Mouse (Mus musculus): ENCODE results near the gene Olfr1330.
"Not testable (repeated sequence)": the region's sequence is repeated elsewhere in the genome, so short reads cannot be mapped to it uniquely, and the experiment has no call there.

Olfr1330 gene

DNA sequence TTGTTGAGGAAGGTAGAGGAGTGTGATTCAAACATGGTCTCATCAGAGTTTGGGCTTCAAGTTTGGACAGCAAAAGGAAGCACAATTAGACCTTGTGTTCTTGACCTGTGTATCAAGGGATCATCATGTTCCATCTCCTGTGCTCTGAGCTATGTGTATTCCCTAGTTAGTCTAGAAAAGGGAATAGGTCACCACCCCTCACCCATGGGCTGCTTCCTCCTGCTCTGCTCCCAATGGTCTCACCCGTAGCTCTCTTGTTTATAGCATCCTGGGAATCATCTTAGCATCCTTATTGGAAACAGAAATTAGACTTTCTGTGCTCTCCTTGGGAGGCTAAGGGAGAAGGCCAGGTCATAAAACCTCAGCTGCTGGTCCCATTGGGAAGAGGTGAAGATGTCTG lies at the start of gene Olfr1330:
Olfr1330 (plus strand) TSS at position 301 of the 400 bp plus-strand sequence.
- no peak for DNase-seq

DNA sequence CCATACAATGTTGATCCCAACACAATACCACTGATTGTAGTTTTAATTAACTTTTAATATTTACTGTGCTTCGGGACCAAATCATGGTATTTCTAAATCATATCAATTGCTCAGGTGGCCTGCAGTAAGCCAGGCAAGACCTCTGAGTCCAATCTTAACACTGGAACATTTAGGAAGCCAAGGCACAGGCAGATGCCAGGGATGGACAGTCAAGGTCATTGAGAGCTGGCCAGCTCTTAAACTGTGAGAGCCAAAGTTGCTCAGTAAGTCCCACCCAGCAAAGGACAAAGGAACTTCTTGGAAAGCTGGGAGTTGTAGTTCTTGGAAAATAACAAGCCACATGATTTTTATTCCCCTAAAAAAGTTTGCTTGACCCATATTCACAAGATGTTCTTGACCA lies 26.6 kb upstream of the Olfr1330 start:
- no peak for DNase-seq

DNA sequence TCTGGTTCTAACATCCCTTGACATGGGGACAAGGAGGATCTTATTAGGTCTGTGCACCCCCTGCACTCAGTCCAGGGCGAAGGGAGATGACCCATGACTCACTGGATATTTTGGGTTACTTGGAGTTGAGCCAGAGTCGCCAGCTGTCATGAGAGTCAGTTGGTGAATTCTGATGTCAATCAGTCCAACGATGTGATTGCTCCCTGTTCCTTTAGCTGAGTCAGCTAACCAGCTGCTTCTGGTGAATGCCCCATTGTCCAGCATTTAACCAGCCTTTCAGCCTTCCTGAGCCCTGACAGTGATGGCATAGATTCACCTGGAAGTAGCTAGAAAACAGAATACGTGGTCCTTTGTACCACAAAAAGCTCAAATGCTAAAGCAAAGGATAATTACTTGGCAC lies 25.7 kb upstream of the Olfr1330 start:
- peak; percentile 5 for DNase-seq

DNA sequence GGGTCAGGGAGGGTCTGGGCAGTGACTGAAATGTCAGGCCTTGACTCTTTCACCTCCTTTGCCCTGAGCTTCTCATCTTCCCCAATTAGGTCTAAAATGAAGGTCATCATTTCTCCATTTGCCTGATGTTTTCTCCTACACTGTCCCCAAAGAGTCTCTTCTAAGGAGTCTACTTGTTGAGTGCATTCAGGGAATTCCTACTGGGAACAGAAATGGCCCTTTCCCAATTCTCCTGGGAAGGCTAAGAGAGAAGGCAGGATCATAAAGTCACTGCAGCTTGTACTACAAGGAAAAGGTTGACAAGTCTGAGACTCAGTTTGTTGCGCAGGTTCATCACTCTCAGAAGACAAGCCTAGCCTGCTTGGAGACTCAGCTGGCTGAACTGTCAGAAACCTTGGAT lies 24.0 kb upstream of the Olfr1330 start, which contains the start of gene Olfr1331:
Olfr1331 (plus strand) TSS at position 301 of the 400 bp plus-strand sequence.
- DNase-seq: no peak

DNA sequence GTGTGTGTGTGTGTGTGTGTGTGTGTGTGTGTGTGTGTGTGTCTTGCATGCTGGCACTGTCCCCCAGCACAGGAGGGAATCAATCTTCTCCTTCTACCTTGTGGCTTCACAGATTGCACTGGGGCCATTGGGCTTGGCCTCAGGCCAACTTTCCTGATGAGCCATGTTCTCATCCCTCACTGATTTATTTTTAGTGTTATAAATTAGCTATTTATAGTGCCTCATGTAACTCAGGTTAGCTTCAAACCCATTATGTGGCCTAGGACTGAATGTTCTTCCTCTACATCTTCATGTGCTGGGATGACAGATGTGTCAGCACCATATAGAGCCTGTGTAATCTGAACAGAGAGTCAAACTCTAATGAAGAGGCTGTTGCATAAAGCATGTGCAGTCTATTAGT lies 20.8 kb upstream of the Olfr1330 start:
- no peak for DNase-seq

DNA sequence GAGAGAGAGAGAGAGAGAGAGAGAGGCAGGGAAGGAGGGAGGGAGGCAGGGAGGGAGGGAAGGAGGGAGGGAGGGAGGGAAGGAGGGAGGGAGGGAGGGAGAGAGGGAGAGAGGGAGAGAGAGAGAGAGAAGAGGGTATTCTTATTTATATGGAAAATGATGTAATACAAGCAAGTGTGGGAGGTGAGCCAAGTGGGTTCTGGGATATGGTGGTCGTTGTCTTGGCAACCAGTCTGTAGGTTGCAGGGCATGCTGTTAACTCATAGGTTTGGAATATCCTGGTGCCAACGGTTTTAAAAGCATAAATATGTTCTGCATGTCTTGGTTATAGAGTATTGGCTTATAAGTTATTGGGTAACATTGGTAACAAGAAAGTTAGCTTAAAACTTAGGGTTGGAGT lies 13.6 kb downstream of the Olfr1330 start:
- no peak for DNase-seq

DNA sequence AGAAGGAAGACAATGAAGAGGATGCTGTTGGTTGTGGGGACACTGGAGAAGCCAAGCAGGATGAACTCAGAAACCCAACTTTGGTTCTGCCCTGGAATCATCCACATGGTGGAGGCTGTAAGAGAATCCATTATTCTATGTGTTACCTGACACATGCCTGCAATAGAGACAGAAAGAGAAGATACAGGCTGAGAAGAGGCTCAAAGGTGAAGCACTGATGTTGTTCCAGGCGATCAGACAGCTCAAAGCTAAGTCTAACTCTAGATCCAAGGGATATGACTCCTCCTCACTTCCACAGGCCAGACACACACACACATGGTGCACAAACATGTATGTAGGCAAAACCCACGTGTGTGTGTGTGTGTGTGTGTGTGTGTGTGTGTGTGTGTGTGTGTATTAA lies 29.0 kb downstream of the Olfr1330 start, which contains the start of gene Olfr1329:
Olfr1329 (minus strand) TSS at position 101 of the 400 bp plus-strand sequence.
- not testable (repeated sequence) for DNase-seq

DNA sequence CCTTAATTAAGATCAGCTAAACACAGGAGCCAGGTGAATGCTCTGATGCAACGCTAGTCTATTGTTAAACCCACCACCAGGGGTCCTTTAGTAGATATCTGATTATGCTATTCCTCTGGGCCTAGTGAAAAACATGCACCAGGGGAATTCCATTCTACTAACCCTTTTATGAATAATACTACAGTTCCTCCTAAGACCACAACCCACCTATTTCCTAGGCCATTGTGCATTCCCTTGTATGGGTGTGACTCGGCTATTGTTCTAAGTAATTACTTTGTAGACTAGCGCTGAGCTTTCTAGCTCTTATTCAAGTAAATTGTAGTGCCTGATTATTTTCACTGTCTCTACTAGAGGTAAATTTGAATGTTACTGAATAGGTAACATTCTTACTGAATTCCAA lies 42.9 kb downstream of the Olfr1330 start:
- DNase-seq: not testable (repeated sequence)

DNA sequence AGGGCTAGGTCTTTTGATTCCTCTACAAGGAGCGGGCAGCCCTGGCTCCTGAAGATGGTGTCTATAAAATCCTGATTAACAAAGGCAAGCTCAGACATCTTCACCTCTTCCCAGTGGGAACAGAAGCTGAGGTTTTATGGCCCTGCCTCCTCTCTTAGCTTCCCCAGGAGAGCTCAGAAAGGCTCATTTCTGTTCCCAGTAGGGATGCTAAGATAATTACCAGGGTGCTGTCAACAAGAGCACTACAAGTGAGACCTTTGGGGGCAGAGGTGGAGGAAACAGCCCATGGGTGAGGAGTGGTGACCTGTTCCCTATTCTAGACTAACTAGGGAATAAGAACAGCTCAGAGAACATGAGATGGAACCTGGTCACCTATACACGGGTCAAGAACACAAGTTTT lies 50.1 kb downstream of the Olfr1330 start, which contains the start of gene Olfr1328:
Olfr1328 (minus strand) TSS at position 101 of the 400 bp plus-strand sequence.
- DNase-seq: no peak

Measured in right cerebral cortex, adult 18-20 months (tissue).